Mouse (Mus musculus) B cell, adult 2 months (primary cell): Measurements from ENCODE around the gene Fam173a.
"Not testable (repeated sequence)": the region's sequence is repeated elsewhere in the genome, so short reads cannot be mapped to it uniquely, and the experiment has no call there.

Source experiments
- DNase-seq, 2 experiments: peaks; one replicate each; pipeline ENCODE4 v3.0.0; 2022

Fam173a gene

GRCm38 (mm10) chr17:25828712-25829557 is 36.2 kb upstream of the Fam173a start, which contains the start of gene Jmjd8:
Gene Jmjd8 (plus strand): TSS chr17:25828867.
- peak; percentile 70 to 71 for DNase-seq

DNA sequence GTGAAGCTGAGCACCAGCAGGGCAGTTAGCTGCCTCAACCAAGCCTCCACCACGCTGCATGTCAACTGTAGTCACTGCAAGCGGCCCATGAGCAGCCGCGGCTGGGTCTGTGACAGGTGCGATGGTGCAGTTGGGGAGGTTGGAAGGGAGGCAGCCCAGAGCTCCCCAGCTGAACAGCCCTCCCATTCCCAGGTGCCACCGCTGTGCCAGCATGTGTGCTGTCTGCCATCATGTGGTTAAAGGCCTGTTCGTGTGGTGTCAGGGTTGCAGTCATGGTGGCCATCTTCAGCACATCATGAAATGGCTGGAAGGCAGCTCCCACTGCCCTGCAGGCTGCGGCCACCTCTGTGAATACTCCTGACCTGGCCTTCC is 35.5 kb upstream of the Fam173a start:
- no peak for DNase-seq

DNA sequence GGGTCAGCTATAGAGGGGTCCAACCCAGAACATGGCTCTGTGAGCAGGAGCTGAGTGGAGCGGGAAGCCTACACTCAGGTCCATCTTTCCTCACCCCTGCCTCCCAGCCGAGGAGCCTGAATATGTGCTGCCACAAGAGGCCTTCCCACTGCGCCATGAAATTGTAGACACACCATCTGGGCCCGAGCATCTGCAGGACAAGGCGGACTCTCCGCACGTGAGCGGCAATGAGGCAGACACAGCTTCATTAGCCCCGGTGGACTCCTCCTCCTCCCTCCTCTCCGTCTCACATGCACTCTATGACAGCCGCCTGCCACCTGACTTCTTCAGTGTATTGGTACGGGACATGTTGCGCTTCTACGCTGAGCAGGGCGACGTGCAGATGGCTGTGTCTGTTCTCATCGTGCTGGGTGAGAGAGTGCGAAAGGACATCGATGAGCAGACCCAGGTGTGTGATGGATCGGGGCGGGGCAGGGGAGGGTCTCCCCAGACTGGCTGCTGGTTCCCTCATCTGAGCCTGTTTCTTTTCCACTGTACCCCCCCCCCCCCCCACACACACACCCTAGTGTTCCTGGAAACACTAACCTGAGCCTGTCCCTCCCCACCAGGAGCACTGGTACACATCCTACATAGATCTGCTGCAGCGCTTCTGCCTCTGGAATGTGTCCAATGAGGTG is 35.0 kb upstream of the Fam173a start:
- no peak for DNase-seq

- no peak for DNase-seq
Observed at GRCm38 (mm10) chr17:25827011-25827410, 34.3 kb upstream of the Fam173a start.

DNA sequence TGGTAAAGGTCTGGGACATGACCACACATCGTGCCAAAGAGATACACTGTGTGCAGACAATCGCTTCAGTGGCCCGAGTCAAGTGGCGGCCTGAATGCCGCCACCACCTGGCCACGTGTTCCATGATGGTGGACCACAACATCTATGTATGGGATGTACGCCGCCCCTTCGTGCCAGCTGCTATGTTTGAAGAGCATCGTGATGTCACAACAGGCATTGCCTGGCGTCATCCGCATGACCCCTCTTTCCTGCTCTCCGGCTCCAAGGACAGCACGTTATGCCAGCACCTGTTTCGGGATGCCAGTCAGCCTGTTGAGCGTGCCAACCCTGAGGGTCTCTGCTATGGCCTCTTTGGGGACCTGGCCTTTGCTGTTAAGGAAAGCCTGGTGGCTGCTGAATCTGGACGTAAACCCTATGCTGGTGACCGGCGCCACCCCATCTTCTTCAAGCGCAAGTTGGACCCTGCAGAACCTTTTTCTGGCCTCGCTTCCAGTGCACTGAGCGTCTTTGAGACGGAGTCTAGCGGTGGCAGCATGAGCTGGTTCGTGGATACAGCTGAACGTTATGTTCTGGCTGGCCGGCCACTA is 33.4 kb upstream of the Fam173a start:
- no peak for DNase-seq

- no peak for DNase-seq
Observed at GRCm38 (mm10) chr17:25825311-25825710, 32.6 kb upstream of the Fam173a start.

DNA sequence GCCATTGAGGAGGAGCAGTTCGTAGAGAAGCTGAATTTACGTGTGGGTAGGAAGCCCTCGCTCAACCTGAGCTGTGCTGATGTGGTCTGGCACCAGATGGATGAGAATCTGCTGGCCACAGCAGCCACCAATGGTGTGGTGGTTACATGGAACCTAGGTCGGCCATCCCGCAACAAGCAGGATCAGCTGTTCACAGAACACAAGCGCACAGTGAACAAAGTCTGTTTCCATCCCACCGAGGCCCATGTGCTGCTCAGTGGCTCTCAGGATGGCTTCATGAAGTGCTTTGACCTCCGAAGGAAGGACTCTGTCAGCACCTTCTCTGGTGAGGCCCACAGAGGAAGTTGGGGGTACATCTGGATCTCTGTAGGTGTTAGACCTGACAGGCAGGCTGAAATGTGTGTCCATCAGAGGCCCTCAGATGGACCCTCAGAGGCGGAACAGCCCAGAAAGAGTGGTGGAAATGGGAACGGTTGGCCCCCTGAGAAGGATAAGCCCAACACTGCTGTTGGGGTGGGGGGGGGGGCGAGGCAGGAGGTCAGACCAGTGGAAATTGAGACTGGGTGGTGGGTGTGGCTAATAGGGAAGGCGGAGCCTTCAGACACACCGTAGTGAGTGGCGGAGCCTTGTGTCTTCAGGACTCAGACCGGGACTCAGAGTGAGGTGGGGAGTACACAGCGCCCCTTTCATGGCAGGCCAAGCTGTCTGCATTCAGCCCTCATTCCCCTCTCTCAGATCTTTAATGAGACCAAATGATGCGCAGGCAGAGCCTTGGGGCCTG is 31.9 kb upstream of the Fam173a start:
- DNase-seq = no peak

GRCm38 (mm10) chr17:25823452-25823851 is 30.8 kb upstream of the Fam173a start, which contains the start of gene Wdr24:
Gene Wdr24 (plus strand): TSS chr17:25823627.
- DNase-seq = peak; percentile 80 to 83

DNA sequence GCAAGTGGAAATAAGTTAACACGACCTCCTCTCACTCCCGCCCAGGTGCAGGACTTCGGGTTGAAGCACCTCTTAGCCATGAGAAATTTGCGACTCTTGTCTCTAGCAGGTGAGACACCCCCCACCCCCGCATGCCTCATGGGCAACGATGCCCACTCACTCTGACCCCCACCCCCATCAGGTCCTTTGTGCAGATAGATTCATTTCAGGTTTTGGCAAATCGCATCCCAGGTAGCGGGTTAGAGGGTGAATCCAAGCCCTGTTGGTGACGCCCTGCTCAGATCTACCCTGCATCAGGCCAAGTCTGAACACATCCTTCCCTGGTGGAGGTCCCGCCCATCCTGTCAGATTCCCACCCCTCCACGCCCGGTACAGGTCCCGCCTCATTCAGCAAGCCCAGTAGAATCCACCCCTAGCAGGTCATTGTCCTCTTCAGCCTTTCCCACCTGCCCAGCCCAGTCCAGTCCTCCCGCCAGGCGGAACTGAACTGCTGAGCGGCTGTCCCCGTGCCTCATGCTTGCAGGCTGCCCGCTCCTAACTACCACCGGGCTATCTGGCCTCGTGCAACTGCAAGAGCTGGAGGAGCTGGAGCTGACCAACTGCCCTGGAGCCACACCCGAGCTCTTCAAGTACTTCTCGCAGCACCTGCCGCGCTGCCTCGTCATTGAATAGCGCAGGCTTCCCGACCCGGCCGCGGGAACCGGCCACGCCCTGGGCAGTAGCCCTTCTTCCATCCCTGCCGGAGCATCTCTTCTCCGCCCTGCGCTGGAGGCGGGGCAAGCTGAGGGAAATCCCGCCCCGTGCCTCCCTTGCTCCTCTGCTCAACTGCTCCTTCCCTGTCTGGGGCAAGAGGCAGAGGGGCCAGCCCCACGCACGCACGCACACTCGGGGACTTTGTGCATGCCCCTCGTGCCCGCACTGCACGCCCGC is 26.4 kb upstream of the Fam173a start:
- DNase-seq = no peak

- DNase-seq = no peak
Observed at GRCm38 (mm10) chr17:25817662-25818061, 25.0 kb upstream of the Fam173a start.

DNA sequence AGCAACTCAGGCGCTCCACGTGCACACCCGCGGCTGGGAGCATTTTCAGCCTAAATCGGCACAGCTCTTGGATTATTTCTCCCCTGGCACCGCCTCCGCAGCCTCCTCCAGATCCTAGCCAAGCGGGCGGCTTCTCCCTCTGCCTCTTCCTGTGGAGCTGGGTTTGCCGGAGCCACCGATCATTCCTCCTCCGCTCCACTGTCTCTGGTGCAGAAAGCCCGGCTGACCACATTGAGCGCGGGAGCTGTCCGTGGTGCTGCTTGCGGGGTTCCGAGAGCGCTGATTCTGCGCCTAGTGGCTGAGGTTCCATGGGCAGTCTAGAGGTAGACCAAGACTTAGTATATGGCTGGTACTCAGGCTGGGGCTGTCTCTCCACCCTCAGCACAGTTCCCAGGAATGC is 20.8 kb upstream of the Fam173a start:
- DNase-seq = peak; percentile 89

DNA sequence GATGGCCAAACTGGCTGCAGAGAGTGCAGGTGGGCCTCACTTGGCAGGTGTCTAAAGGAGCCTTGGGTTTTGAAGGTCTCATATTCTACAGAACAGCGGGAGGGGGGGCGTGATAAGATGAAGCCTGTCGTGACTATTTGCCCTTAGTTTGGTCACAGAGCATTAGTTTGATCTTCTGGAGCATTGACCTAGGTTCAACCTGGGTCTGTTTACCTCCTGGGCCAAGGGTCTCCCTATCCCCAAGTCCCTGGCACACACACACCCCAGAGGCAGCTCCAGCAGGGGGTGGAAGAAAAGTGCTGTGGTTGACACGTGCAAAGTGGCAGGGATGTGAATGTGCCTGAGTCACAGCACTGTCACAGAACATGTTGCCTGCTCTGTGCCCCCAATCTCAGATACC is 18.2 kb upstream of the Fam173a start:
- DNase-seq = no peak

DNA sequence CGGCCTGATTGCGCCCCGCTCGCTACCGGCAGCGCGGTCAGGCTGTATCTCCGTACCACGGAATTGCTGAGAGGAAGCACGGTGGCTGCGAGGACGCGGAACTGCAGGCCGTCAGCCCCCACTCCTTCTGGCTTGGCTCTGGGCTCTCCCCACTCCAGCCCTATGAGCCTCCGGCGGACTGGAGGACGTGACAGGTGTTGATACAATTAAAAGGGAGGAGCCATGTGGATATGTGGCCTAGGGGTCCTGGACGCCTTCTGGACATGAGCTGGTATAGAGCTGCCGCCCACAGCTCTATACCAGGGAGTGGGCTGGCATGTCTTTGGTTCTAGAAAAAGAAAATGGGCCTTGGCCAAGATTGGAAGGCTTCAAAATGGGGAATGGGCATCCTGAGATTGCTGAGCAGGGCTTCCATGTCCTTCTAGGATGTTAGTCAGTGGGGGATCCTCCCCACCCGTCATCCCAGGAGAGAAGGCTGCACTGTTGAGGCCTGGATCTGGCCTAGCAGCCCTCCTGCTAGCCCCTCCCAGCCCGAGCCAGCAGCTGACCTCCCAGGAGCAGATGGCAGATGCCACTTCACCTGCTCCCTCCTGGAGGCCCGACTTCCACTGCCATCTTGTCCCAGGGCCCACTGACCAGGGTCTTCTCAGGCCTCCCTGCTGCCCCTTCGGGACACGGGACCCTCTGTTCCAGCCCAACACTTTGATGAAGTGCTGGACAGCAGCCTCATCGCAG is 17.1 kb upstream of the Fam173a start:
- no peak for DNase-seq

DNA sequence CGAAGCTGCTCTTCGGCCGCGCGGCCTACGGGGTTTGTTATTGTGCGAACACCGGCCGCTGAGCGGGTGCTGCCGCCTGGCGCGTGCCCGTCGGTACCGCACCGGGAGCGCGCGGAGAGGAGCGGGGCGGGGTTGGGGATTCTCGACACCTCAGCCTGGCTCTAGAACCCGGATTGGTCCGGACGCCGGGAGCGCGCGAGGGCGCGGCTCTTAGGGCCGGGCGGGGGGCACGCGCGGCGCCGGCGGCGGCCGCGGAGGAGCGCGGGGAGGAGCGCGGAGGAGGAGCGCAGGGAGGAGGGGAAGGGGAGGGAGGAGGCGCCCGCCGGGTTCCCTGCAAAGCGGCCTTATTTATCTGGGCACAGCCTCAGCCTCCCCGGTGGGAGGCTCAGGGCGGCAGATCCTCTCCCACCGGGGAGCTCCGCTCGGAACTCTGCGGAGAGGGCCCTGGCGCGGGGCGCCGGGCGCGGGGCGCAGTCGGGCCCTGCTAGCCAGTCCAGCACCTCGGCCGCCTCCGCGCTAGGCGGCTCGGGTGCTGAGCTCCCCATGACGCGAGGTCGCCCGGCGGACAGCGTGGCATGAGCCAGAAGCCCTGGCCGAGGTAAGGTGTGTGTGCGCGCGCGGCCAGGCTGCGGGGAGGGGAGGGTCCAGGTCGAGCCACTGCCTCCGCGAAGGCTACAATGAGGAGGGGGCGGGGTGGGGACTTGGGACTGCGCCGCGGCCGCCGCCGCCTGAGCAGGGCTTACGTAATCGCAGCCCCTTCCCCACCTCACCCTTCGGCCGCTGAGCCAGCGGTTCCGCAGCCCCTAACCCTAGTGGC is 16.3 kb upstream of the Fam173a start, which contains the start of gene Fbxl16:
TSS of gene Fbxl16 (plus strand) at position 297 of the 817 bp plus-strand sequence.
- DNase-seq = peak; percentile 37 to 44

- DNase-seq = no peak
Observed at GRCm38 (mm10) chr17:25808028-25808427, 15.3 kb upstream of the Fam173a start.

DNA sequence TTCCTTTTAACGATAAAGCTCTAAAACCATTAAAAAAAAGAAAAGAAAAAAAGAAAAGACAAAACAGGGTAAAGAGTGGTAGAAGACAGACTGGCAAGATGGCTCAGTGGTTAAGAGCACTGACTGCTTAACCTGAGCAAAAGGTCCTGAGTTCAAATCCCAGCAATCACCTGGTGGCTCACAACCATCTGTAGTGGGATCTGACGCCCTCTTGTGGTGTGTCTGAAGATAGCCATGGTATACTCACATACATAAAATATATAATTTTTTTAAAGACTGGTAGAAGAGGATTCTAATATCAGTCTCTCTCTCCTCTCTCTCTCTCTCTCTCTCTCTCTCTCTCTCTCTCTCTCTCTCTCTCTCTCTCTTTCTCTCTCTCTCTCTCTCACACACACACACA is 14.8 kb upstream of the Fam173a start:
- DNase-seq = not testable (repeated sequence)

DNA sequence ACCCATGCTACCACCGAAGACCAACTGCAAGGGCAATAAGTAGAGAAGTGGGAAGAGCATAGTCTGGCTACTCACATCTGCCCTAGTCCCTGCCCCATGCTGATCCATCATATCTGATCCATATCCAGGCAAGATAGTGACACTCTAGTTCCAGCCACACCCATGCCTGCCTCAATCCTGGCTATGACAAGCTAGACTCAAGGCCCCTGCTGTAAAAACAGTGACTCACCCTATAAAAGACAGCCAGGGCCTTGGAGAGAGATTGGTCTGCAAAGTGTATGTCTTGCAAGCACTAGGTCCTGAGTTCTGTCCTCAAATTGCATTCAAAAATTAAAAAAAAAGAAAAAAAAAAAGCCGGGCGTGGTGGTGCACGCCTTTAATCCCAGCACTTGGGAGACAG is 13.8 kb upstream of the Fam173a start:
- DNase-seq = no peak

DNA sequence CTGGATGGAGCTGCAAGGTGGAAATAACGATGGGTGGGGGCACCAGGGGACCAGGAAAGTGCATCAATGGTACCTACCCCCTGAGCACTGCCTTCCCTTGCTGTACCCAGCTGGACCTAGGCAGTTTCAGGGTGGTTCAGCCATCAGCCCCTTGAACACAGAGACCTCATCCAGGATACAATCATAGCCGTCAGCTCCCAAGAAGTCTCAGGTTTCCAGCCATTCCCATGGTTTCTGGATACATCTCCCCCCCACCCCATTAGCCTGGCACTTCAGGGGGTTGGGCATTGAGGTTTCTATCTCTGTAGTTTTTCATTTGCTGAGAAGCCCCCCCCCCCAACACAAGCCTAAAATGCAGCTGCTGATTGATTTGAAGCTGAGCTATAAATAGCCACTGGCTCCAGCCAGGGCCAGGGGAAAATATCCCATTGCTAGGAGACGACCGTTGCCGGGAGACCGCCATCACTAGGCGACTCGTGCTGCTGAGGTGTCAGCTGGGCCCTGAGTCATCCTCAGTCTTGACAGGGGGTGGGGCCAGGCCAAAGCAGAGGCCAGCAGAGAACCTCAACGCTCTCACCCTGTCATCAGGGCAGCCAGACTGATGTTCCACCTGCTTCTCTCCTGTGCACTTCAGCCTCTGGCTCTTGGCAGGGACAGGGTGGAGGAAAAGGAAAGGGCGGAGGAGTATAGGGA is 10.3 kb upstream of the Fam173a start:
- DNase-seq = no peak

- DNase-seq = peak; percentile 81 to 84
Observed at GRCm38 (mm10) chr17:25801029-25801428, 8.3 kb upstream of the Fam173a start.
